Mouse (Mus musculus) gastrocnemius, postnatal 36 days (tissue): ENCODE data around the gene Tnfsf14. TPM values are rescaled to one million over a fixed set of nuclear protein-coding genes. Genes with fewer than 3 reads are reported as not detected.

Source experiments
- DNase-seq, 2 experiments: peaks; one replicate each; pipeline ENCODE4 v3.0.0; 2022
- intact Hi-C: fragments of 180-260 bp; cut with DNase I; formaldehyde crosslinking; loops from one replicate; pipeline ENCODE4 v1.15.1; 2025
- long read RNA-seq, 2 experiments: library from polyadenylated mRNA; stranded (forward); transcript quantifications; one replicate each; pipeline ENCODE4 v2.0.0; 2021
- total RNA-seq, 2 experiments: library from RNA; stranded (reverse); gene quantifications; 2 replicates each; pipeline ENCODE4 v1.2.3; 2021

The Tnfsf14 gene
- total RNA-seq, result under 1 TPM in 1 of 2 experiments, not detected in 1; 0.18 TPM
- long read RNA-seq, experiment 1, result 0 reads
- long read RNA-seq, experiment 2, result 0 reads

- intact Hi-C loops, result no loop called here
- no peak for DNase-seq
Measured at GRCm38 (mm10) chr17:57194041-57194507, at the start of gene Tnfsf14. Gene Tnfsf14, minus strand, starts transcription at chr17:57194177.

GRCm38 (mm10) chr17:57237181-57237580 lies 43.2 kb upstream of the Tnfsf14 start:
- intact Hi-C loops, result no loop called here
- peak in 1 of 2 experiments; percentile 4 for DNase-seq

GRCm38 (mm10) chr17:57235803-57236202 lies 41.8 kb upstream of the Tnfsf14 start:
- intact Hi-C loops, result no loop called here
- DNase-seq, result no peak

- no peak for DNase-seq
- intact Hi-C loops, result no loop called here
Measured at GRCm38 (mm10) chr17:57234254-57234928, 40.4 kb upstream of the Tnfsf14 start.

- intact Hi-C loops, result no loop called here
- DNase-seq, result no peak
Measured at GRCm38 (mm10) chr17:57233038-57233437, 39.1 kb upstream of the Tnfsf14 start.

GRCm38 (mm10) chr17:57232200-57232599 lies 38.2 kb upstream of the Tnfsf14 start:
- no peak for DNase-seq
- intact Hi-C loops, result no loop called here

- intact Hi-C loops, result no loop called here
- DNase-seq, result no peak
Measured at GRCm38 (mm10) chr17:57231321-57231771, 37.4 kb upstream of the Tnfsf14 start.

GRCm38 (mm10) chr17:57230728-57231125 lies 36.8 kb upstream of the Tnfsf14 start:
- intact Hi-C loops, result no loop called here
- no peak for DNase-seq

- DNase-seq, result no peak
- intact Hi-C loops, result no loop called here
Measured at GRCm38 (mm10) chr17:57229851-57230727, 36.1 kb upstream of the Tnfsf14 start.

GRCm38 (mm10) chr17:57228873-57229272 lies 34.9 kb upstream of the Tnfsf14 start:
- intact Hi-C loops, result no loop called here
- no peak for DNase-seq

- no peak for DNase-seq
- intact Hi-C loops, result no loop called here
Measured at GRCm38 (mm10) chr17:57228014-57228413, 34.0 kb upstream of the Tnfsf14 start, which contains the start of gene C3. Gene C3, minus strand, starts transcription at chr17:57228136.

- intact Hi-C loops, result no loop called here
- no peak for DNase-seq
Measured at GRCm38 (mm10) chr17:57227468-57227867, 33.5 kb upstream of the Tnfsf14 start.

GRCm38 (mm10) chr17:57223313-57223712 lies 29.3 kb upstream of the Tnfsf14 start:
- peak in 1 of 2 experiments; percentile 7 for DNase-seq

GRCm38 (mm10) chr17:57221911-57222310 lies 27.9 kb upstream of the Tnfsf14 start:
- intact Hi-C loops, result no loop called here
- DNase-seq, result peak in 1 of 2 experiments; percentile 4

More at GRCm38 (mm10) chr17:57223313-57223712, 29.3 kb upstream of the Tnfsf14 start:
- intact Hi-C loops, result no loop called here

- DNase-seq, result peak in 1 of 2 experiments; percentile 9
- intact Hi-C loops, result loop anchor here (1.0 to 2.0 kb wide), 2 partner anchors 57 to 115 kb away; no protein-coding TSS in a partner anchor
Measured at GRCm38 (mm10) chr17:57219884-57220207, 25.9 kb upstream of the Tnfsf14 start.

GRCm38 (mm10) chr17:57219167-57219883 lies 25.3 kb upstream of the Tnfsf14 start:
- DNase-seq, result peak; percentile 75 to 80
- intact Hi-C loops, result loop anchor here (1.0 to 2.0 kb wide), 2 partner anchors 57 to 116 kb away; no protein-coding TSS in a partner anchor

GRCm38 (mm10) chr17:57218335-57218900 lies 24.4 kb upstream of the Tnfsf14 start:
- peak in 1 of 2 experiments; percentile 5 for DNase-seq
- intact Hi-C loops, result loop anchor here (2.0 kb wide), 1 partner anchor 58 kb away; no protein-coding TSS in a partner anchor

GRCm38 (mm10) chr17:57214676-57215387 lies 20.9 kb upstream of the Tnfsf14 start:
- DNase-seq, result no peak
- intact Hi-C loops, result no loop called here

- DNase-seq, result no peak
- intact Hi-C loops, result no loop called here
Measured at GRCm38 (mm10) chr17:57211501-57211900, 17.5 kb upstream of the Tnfsf14 start.
